Mouse (Mus musculus) c-Kit-positive CD71-positive TER-119-negative erythroid progenitor cells, embryonic 14.5 days (primary cell): Measurements from ENCODE around the gene Adam11.

Experiments used
- DNase-seq: peaks from one replicate; pipeline ENCODE4 v3.0.0-alpha.2; 2013; ENCODE audit warnings: low read depth

The Adam11 gene

DNA sequence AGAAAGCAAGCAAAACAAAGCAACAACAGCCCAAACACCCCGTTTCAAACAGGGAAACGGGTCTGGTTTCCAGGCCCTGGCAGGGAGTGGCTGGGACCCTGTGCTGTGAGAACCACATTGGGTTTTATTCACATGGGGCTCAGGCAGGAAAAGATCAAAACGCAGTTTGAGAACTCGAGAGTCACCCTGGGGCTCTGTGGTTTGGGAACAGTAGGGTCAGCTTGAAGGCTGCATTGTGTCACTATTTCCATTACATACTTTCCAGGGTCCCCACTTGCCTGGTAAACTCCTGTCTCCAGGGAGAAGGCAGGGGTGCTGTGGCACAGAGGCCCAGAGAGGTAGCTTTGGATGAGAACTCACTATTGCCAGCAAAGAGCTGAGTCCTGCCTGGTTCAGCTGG lies 65.9 kb downstream of the Adam11 start:
- DNase-seq = no peak
